Mouse (Mus musculus): ENCODE data around the gene Cnot10. TPM values are rescaled to one million over a fixed set of nuclear protein-coding genes. Genes with fewer than 3 reads are reported as not detected.

Cnot10 gene
- total and polyA plus RNA-seq, 2 experiments: 10.7 to 15.2 TPM

DNA sequence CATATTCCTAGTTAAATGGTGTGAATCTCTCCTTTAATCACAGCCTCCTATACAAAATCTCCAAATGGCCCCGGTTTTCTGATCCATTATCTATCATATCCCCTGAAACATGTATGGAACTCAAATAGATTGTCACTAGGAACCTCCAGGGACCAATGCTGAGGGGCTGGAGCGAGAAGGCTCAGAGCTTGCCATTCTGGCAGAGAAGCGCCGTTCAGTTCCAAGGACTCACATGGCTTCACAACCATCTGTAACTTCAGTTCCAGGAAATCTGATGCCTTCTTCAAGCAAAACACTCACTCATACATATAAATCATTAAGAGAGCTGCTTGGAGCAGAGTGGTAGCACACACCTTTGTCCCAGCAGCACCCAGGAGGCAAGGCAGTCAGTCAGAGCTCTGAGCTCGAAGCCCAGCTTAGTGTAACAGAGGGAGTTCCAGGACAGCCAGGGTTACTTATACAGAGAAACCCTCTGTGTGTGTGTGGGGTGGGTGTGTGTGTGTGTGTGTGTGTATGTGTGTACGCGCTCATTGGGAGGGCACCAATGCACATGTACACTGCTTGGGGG lies 100.9 kb downstream of the Cnot10 start:
- 97% methylated on average over 7 of the region's 7 CpGs for WGBS
- DNase-seq (ENCODE audit: extremely low read depth, low read depth, low spot score): no peak

DNA sequence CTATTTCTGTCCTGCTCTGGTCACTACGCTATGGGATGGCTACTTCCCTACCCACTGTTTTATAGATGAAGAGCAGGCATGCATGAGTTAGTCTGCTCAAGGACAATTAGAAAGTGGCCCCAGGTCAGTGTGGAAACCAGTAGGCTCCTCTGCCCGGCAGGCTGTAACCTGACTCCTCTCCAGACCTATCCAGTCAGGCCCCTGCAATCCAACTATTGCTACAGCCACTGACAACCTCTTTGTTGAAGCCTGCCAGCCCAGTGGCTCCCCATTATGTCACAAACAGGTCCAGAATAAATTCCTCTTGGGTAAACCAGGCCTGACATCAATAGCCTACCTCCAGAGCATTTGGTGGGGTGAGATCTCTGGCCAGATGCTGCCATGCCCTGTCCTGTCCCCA lies 103.4 kb downstream of the Cnot10 start:
- Histone ChIP-seq H3K9ac (ENCODE audit: low read depth, low read length) (no peak overlapping the region), H3K27me3 (ENCODE audit: control insufficient read depth, insufficient read depth, low read length) (no peaks in the 10 kb centered on the region), H3K36me3 (ENCODE audit: control insufficient read depth, insufficient read depth, low read length) (no peaks in the 10 kb centered on the region), H3K4me3 (ENCODE audit: insufficient read depth, low read depth, low read length) (no peak overlapping the region), H3K27ac (replicated peaks; ENCODE audit: insufficient read depth, low read depth, low read length) (no peak overlapping the region), H3K79me2 (ENCODE audit: control insufficient read depth, insufficient read depth, low read length) (no peaks in the 10 kb centered on the region), H3K4me1 (ENCODE audit: control insufficient read depth, insufficient read depth, low read length) (no peaks in the 10 kb centered on the region)
- TF ChIP-seq POLR2A (IDR thresholded peaks at IDR 0.05; ENCODE audit: extremely low read depth, insufficient read depth, low read length) (no peak), CTCF (IDR thresholded peaks at IDR 0.05; ENCODE audit: low read depth, low read length) (no peak)
- no peak for DNase-seq (ENCODE audit: extremely low read depth, low read depth, low spot score)
- 70% methylated on average over 2 of the region's 2 CpGs for WGBS

More for the DNA sequence above, 100.9 kb downstream of the Cnot10 start:
- H3K36me3 ChIP-seq (ENCODE audit: control insufficient read depth, insufficient read depth, low read length): no peaks in the 10 kb centered on the region
- no peak for TF ChIP-seq CTCF (IDR thresholded peaks at IDR 0.05; ENCODE audit: low read depth, low read length)
- TF ChIP-seq POLR2A (IDR thresholded peaks at IDR 0.05; ENCODE audit: extremely low read depth, insufficient read depth, low read length): no peak
- no peak overlapping the region for H3K9ac ChIP-seq (ENCODE audit: low read depth, low read length)
- no peak overlapping the region for H3K27ac ChIP-seq (replicated peaks; ENCODE audit: insufficient read depth, low read depth, low read length)
- H3K4me3 ChIP-seq (ENCODE audit: insufficient read depth, low read depth, low read length): no peak overlapping the region
- H3K79me2 ChIP-seq (ENCODE audit: control insufficient read depth, insufficient read depth, low read length): no peaks in the 10 kb centered on the region
- H3K4me1 ChIP-seq (ENCODE audit: control insufficient read depth, insufficient read depth, low read length): no peaks in the 10 kb centered on the region
- H3K27me3 ChIP-seq (ENCODE audit: control insufficient read depth, insufficient read depth, low read length): no peaks in the 10 kb centered on the region

Other genes with a start within 250 kb of the Cnot10 start
- gene Crtap, start 249.5 kb downstream of the Cnot10 start, total RNA-seq (2014; rRNA removed): 4.8 and 5.5 TPM in 2 replicates
- gene Crtap, start 249.5 kb downstream of the Cnot10 start, polyA plus RNA-seq (2012; rRNA removed): 9.6 and 12.7 TPM in 2 replicates
- 13.2 and 13.6 TPM in 2 replicates for gene Glb1, start 239.1 kb downstream of the Cnot10 start, total RNA-seq (2014; rRNA removed)
- gene Glb1, start 239.1 kb downstream of the Cnot10 start, polyA plus RNA-seq (2012; rRNA removed): 14.4 and 16.7 TPM in 2 replicates
- 3.0 and 4.4 TPM in 2 replicates for gene Tmppe, start 239.1 kb downstream of the Cnot10 start, total RNA-seq (2014; rRNA removed)
- gene Tmppe, start 239.1 kb downstream of the Cnot10 start, polyA plus RNA-seq (2012; rRNA removed): 2.3 and 3.6 TPM in 2 replicates
- gene Ccr4, start 135.3 kb downstream of the Cnot10 start, total RNA-seq (2014; rRNA removed): 0.09 and 0.13 TPM in 2 replicates
- gene Ccr4, start 135.3 kb downstream of the Cnot10 start, polyA plus RNA-seq (2012; rRNA removed): 0.29 TPM in 1 of 2 replicates, not detected in the other
- not detected in 2 replicates for gene C130032M10Rik, start 124.5 kb downstream of the Cnot10 start, total RNA-seq (2014; rRNA removed)
- gene C130032M10Rik, start 124.5 kb downstream of the Cnot10 start, polyA plus RNA-seq (2012; rRNA removed): not detected in 2 replicates
- under 0.01 TPM in 1 of 2 replicates, not detected in the other for gene Trim71, start 75.8 kb downstream of the Cnot10 start, total RNA-seq (2014; rRNA removed)
- gene Trim71, start 75.8 kb downstream of the Cnot10 start, polyA plus RNA-seq (2012; rRNA removed): 0.02 TPM in 1 of 2 replicates, not detected in the other
- 15.7 and 16.1 TPM in 2 replicates for gene Dync1li1, start 48.6 kb upstream of the Cnot10 start, total RNA-seq (2014; rRNA removed)
- gene Dync1li1, start 48.6 kb upstream of the Cnot10 start, polyA plus RNA-seq (2012; rRNA removed): 4.3 and 4.5 TPM in 2 replicates
- gene Cmtm6, start 90.9 kb upstream of the Cnot10 start, total RNA-seq (2014; rRNA removed): 56.0 and 58.8 TPM in 2 replicates
- 54.7 and 69.0 TPM in 2 replicates for gene Cmtm6, start 90.9 kb upstream of the Cnot10 start, polyA plus RNA-seq (2012; rRNA removed)
- 5.3 and 6.2 TPM in 2 replicates for gene Cmtm7, start 141.7 kb upstream of the Cnot10 start, total RNA-seq (2014; rRNA removed)
- 10.5 and 17.3 TPM in 2 replicates for gene Cmtm7, start 141.7 kb upstream of the Cnot10 start, polyA plus RNA-seq (2012; rRNA removed)
- gene Cmtm8, start 204.0 kb upstream of the Cnot10 start, total RNA-seq (2014; rRNA removed): 77.3 and 102 TPM in 2 replicates
- 180 and 217 TPM in 2 replicates for gene Cmtm8, start 204.0 kb upstream of the Cnot10 start, polyA plus RNA-seq (2012; rRNA removed)